ENCODE assay signal across 25 mouse cellular contexts in genomic region chr4:65402286-65402685, GRCm38 (mm10).
A peak's percentile ranks its signal among the peaks of the same experiment; 100 is the strongest.
DNase-seq lines count a peak whose midpoint lies in the region; ATAC-seq lines count a peak whose summit lies in the region.
"Had no signal": no experiment of that assay in that cellular context is flagged by ENCODE, and none has a peak within 500 bp of the region (broad histone marks: within the 10 kb centered on the region; RNA-seq: fewer than 3 reads in every experiment).

No protein-coding gene starts in this region.

- ATAC-seq in heart, embryonic 12.5 days (ENCODE audit: insufficient number of reproducible peaks, low FRiP score), result no peak
- ATAC-seq in midbrain, embryonic 11.5 days (ENCODE audit: low FRiP score), result no peak
- no peak for ATAC-seq in midbrain, embryonic 14.5 days (ENCODE audit: low FRiP score, low TSS enrichment)
- ATAC-seq: activated CD4-positive, CD25-positive, alpha-beta regulatory T cell, adult 4 months; CD4-positive, CD25-positive, alpha-beta regulatory T cell, adult 4 months; forebrain, embryonic 13.5 days; forebrain, embryonic 15.5 days; forebrain, postnatal 0 days; Patski had no signal

- DNase-seq in adrenal gland, adult 2 months, result peak; percentile 23
- no peak for DNase-seq in adrenal gland, adult 18-20 months (ENCODE audit: low spot score in 2 of 2)
- DNase-seq in heart, adult 11 months, result peak; percentile 65
- DNase-seq in midbrain, embryonic 11.5 days (ENCODE audit: low spot score, missing footprints), result peak; percentile 54
- DNase-seq in midbrain, embryonic 14.5 days, result no peak
- no peak for DNase-seq in urinary bladder, postnatal 4 days (ENCODE audit: low spot score in 2 of 2)
- DNase-seq: adrenal gland, adult 8-10 months; adrenal gland, postnatal 14 days; B cell, adult 2 months; cerebellum, adult 11 months; cerebellum, adult 18-20 months; cerebellum, adult 8-10 months; cerebellum, adult 9-11 months; cerebellum, postnatal 14 days; forebrain, postnatal 0 days had no signal

- H3K9me3 ChIP-seq in heart, embryonic 12.5 days (replicated peaks), result no peaks in the 10 kb centered on the region
- H3K9me3 ChIP-seq in midbrain, embryonic 11.5 days (ENCODE audit: control insufficient read depth, low read length), result no peaks in the 10 kb centered on the region
- no peaks in the 10 kb centered on the region for H3K9me3 ChIP-seq in midbrain, embryonic 14.5 days (ENCODE audit: control insufficient read depth, low read length)
- H3K9me3 ChIP-seq: embryonic facial prominence, embryonic 10.5 days; embryonic facial prominence, embryonic 12.5 days; forebrain, embryonic 13.5 days; forebrain, embryonic 15.5 days had no signal

- WGBS in heart, embryonic 12.5 days, result 71% methylated on average over 5 of the region's 5 CpGs
- WGBS in midbrain, embryonic 11.5 days, result 90% methylated on average over 5 of the region's 5 CpGs
- 92% methylated on average over 5 of the region's 5 CpGs for WGBS in midbrain, embryonic 14.5 days

- no peak overlapping the region for H3K9ac ChIP-seq in heart, embryonic 12.5 days
- H3K9ac ChIP-seq in midbrain, embryonic 11.5 days (ENCODE audit: low read length), result no peak overlapping the region
- no peak overlapping the region for H3K9ac ChIP-seq in midbrain, embryonic 14.5 days (replicated peaks; ENCODE audit: low read length)
- H3K9ac ChIP-seq: embryonic facial prominence, embryonic 12.5 days; forebrain, embryonic 13.5 days; forebrain, embryonic 15.5 days; forebrain, postnatal 0 days had no signal

- H3K4me2 ChIP-seq in heart, embryonic 12.5 days, result no peak overlapping the region
- H3K4me2 ChIP-seq in midbrain, embryonic 11.5 days, result no peak overlapping the region
- no peak overlapping the region for H3K4me2 ChIP-seq in midbrain, embryonic 14.5 days (ENCODE audit: low read length)
- H3K4me2 ChIP-seq: embryonic facial prominence, embryonic 12.5 days; forebrain, embryonic 13.5 days; forebrain, embryonic 15.5 days had no signal

- H3K4me1 ChIP-seq in heart, embryonic 12.5 days (replicated peaks), result 0 out of 2 replicates have a peak, but pooled peaks cover 3% of the 10 kb centered on the region
- H3K4me1 ChIP-seq in midbrain, embryonic 11.5 days (ENCODE audit: control insufficient read depth, insufficient read depth, low read length), result no peaks in the 10 kb centered on the region
- no peaks in the 10 kb centered on the region for H3K4me1 ChIP-seq in midbrain, embryonic 14.5 days (ENCODE audit: control insufficient read depth, insufficient read depth, low read length)
- H3K4me1 ChIP-seq: forebrain, embryonic 13.5 days; forebrain, embryonic 15.5 days had no signal

- H3K27me3 ChIP-seq in heart, embryonic 12.5 days (replicated peaks), result no peaks in the 10 kb centered on the region; the same call in 1 of the 2 replicates
- H3K27me3 ChIP-seq in midbrain, embryonic 11.5 days (ENCODE audit: control insufficient read depth, insufficient read depth, low read length), result no peaks in the 10 kb centered on the region
- H3K27me3 ChIP-seq in midbrain, embryonic 14.5 days (ENCODE audit: control insufficient read depth, insufficient read depth, low read length), result no peaks in the 10 kb centered on the region
- H3K27me3 ChIP-seq: CH12.LX; embryonic facial prominence, embryonic 12.5 days; forebrain, embryonic 13.5 days; forebrain, embryonic 15.5 days; Patski had no signal

- H3K36me3 ChIP-seq in heart, embryonic 12.5 days, result no peaks in the 10 kb centered on the region
- no peaks in the 10 kb centered on the region for H3K36me3 ChIP-seq in midbrain, embryonic 11.5 days (ENCODE audit: control insufficient read depth, insufficient read depth, low read length)
- H3K36me3 ChIP-seq in midbrain, embryonic 14.5 days (ENCODE audit: control insufficient read depth, insufficient read depth, low read length), result no peaks in the 10 kb centered on the region
- H3K36me3 ChIP-seq: embryonic facial prominence, embryonic 10.5 days; embryonic facial prominence, embryonic 12.5 days; forebrain, embryonic 15.5 days; G1E had no signal

- no peak overlapping the region for H3K27ac ChIP-seq in heart, embryonic 12.5 days (ENCODE audit: poor library complexity, severe bottlenecking)
- H3K27ac ChIP-seq in midbrain, embryonic 11.5 days (ENCODE audit: low read depth, low read length), result no peak overlapping the region
- no peak overlapping the region for H3K27ac ChIP-seq in midbrain, embryonic 14.5 days (replicated peaks; ENCODE audit: low read depth, low read length)
- H3K27ac ChIP-seq: embryonic facial prominence, embryonic 10.5 days; embryonic facial prominence, embryonic 12.5 days; forebrain, embryonic 13.5 days; forebrain, embryonic 15.5 days had no signal

- no peak overlapping the region for H3K4me3 ChIP-seq in heart, embryonic 12.5 days
- no peak overlapping the region for H3K4me3 ChIP-seq in midbrain, embryonic 11.5 days (ENCODE audit: low read depth, low read length)
- H3K4me3 ChIP-seq in midbrain, embryonic 14.5 days (replicated peaks; ENCODE audit: low read depth, low read length), result no peak overlapping the region
- H3K4me3 ChIP-seq: embryonic facial prominence, embryonic 10.5 days; embryonic facial prominence, embryonic 12.5 days; forebrain, embryonic 13.5 days; forebrain, embryonic 15.5 days had no signal

Comparison
In these comparisons a context has a peak if more than half of its experiments do, and no peak if none do; other contexts are left out.
1. DNase-seq: peak in adrenal gland, adult 2 months (single experiment), heart, adult 11 months (single experiment) and midbrain, embryonic 11.5 days (single experiment); none in adrenal gland, adult 18-20 months (0 of 2), midbrain, embryonic 14.5 days (single experiment) and urinary bladder, postnatal 4 days (0 of 2).